Mouse (Mus musculus): ENCODE results near the gene Scn4b. TPM values are rescaled to one million over a fixed set of nuclear protein-coding genes. Genes with fewer than 3 reads are reported as not detected.
A peak's percentile ranks its signal among the peaks of the same experiment; 100 is the strongest.

The Scn4b gene
- polyA plus RNA-seq, 1 experiment = 1.0 TPM

DNA sequence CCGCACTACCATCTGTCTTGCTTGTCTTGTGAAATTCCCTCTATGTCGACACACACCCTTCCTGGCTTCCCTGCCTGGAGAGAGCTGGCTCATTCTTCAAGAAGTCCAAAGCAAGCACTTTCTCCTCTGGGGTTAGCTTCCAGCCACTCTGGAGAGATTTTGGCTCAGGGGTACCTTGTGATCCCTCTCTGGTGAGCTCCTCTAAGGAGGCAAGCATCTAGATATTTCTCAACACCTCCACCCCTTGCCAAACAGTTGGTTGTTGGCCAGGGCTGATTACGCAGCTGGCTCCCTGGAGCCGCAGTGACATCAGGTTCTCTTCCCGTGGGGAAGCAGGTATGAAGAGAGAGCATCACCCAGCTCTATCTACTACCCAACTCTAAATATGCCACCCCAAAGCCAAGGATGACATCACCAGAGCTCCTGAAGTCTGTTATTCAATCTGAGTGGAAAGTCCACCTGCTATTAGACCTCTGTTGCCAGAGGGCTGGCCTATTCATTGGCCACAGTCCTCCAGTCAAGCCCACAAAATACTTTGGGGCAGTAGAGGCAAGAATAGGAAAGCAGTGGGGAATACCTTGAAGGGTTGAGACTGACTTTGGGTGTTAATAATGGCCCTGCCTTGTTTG, 63.2 kb downstream of the Scn4b start:
- WGBS = 42% methylated on average over 5 of the region's 5 CpGs
- H3K4me1 ChIP-seq (ENCODE audit: control insufficient read depth, insufficient read depth, low read length) = peaks cover 2% of the 10 kb centered on the region
- TF ChIP-seq CTCF (IDR thresholded peaks at IDR 0.05; ENCODE audit: insufficient read depth, low read length) = no peak
- no peak for TF ChIP-seq POLR2A (IDR thresholded peaks at IDR 0.05; ENCODE audit: borderline replicate concordance, extremely low read depth, low read depth, low read length)

DNA sequence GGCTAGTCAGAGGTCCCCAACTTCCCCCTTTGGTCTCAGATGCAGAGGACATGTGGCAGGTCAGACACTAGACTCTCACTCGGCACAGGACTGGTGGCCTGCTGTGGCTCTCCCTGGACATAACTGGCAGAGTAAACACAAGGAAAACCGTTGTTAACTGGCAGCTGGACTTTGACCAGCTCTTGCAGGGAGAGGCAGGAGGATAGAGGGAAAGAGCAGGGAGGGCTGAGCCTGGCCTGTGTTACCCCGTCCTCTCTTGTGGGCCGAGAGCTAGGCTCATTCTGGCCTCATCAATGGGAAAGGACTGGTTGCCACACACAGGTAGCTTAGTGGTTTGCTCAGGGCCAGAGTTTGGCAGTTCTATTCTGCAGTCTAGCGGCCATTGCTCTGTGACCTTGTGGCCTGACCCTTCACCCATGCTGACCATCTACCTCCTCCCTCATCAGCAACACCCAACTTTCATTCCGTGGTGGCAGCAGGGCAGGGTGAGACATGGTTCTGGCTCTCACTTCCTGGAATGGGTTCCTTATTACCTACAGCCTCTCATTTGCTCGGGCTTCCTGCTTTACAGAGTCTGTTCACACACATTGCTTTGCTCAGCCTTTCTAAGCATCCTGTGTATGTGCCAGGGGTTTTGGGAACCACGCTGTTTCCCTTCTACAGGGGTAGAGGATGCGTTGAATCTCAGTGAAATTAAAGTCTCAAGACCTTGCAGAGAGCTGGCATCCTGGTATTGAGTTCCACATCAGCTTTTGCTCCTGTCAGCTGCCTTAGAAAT, 64.0 kb downstream of the Scn4b start:
- no peak for TF ChIP-seq POLR2A (IDR thresholded peaks at IDR 0.05; ENCODE audit: borderline replicate concordance, extremely low read depth, low read depth, low read length)
- TF ChIP-seq CTCF (IDR thresholded peaks at IDR 0.05; ENCODE audit: insufficient read depth, low read length) = no peak
- H3K4me1 ChIP-seq (ENCODE audit: control insufficient read depth, insufficient read depth, low read length) = peaks cover 2% of the 10 kb centered on the region
- no peak for DNase-seq
- H3K4me3 ChIP-seq (replicated peaks; ENCODE audit: extremely low read depth, low read depth, low read length) = no peak overlapping the region
- WGBS = 51% methylated on average over 9 of the region's 9 CpGs

More for the DNA sequence above, 63.2 kb downstream of the Scn4b start:
- no peak overlapping the region for H3K4me3 ChIP-seq (replicated peaks; ENCODE audit: extremely low read depth, low read depth, low read length)
- DNase-seq = peak; percentile 61

Other genes with a start within 250 kb of the Scn4b start
- 105 and 150 TPM in 2 replicates for gene Atp5l, start 217.7 kb upstream of the Scn4b start, polyA plus RNA-seq (2012; rRNA removed)
- gene Ube4a, start 172.8 kb upstream of the Scn4b start, polyA plus RNA-seq (2012; rRNA removed) = 7.3 and 13.6 TPM in 2 replicates
- 1.3 and 2.3 TPM in 2 replicates for gene Cd3g, start 158.0 kb upstream of the Scn4b start, polyA plus RNA-seq (2012; rRNA removed)
- 1.6 and 2.0 TPM in 2 replicates for gene Cd3d, start 156.6 kb upstream of the Scn4b start, polyA plus RNA-seq (2012; rRNA removed)
- 3.0 and 4.8 TPM in 2 replicates for gene Cd3e, start 128.8 kb upstream of the Scn4b start, polyA plus RNA-seq (2012; rRNA removed)
- gene Mpzl2, start 98.6 kb upstream of the Scn4b start, polyA plus RNA-seq (2012; rRNA removed) = 3.3 and 8.6 TPM in 2 replicates
- gene Mpzl3, start 83.2 kb upstream of the Scn4b start, polyA plus RNA-seq (2012; rRNA removed) = 1.2 and 10.7 TPM in 2 replicates
- 0.69 and 1.3 TPM in 2 replicates for gene Jaml, start 59.2 kb upstream of the Scn4b start, polyA plus RNA-seq (2012; rRNA removed)
- 0.38 and 0.39 TPM in 2 replicates for gene Scn2b, start 20.6 kb upstream of the Scn4b start, polyA plus RNA-seq (2012; rRNA removed)
- gene BC049352, start 43.6 kb downstream of the Scn4b start, polyA plus RNA-seq (2012; rRNA removed) = not detected in 2 replicates
- 18.2 and 24.1 TPM in 2 replicates for gene Tmprss4, start 65.7 kb downstream of the Scn4b start, polyA plus RNA-seq (2012; rRNA removed)
- 10.3 and 12.9 TPM in 2 replicates for gene Il10ra, start 130.8 kb downstream of the Scn4b start, polyA plus RNA-seq (2012; rRNA removed)
- 1.1 and 6.6 TPM in 2 replicates for gene Tmprss13, start 180.7 kb downstream of the Scn4b start, polyA plus RNA-seq (2012; rRNA removed)
- gene Fxyd6, start 231.8 kb downstream of the Scn4b start, polyA plus RNA-seq (2012; rRNA removed) = 19.8 and 31.7 TPM in 2 replicates

All from lung, adult 2 months (tissue).